In genomic region chr3:129256766-129257165, GRCm38 (mm10) we compare ENCODE assay signal across 8 mouse cellular contexts. TPM values are rescaled to one million over a fixed set of nuclear protein-coding genes. Genes with fewer than 3 reads are reported as not detected.
DNase-seq lines count a peak whose midpoint lies in the region; ATAC-seq and TF ChIP-seq lines count a peak whose summit lies in the region.

No protein-coding gene starts in this region.

- peak overlapping the region; percentile 30; the same call in 1 of the 2 replicates for H3K4me2 ChIP-seq in forebrain, embryonic 11.5 days (ENCODE audit: low read depth, low read length, severe bottlenecking)
- peak overlapping the region; percentile 27 for H3K4me2 ChIP-seq in hindbrain, embryonic 14.5 days (replicated peaks)
- H3K4me2 ChIP-seq in lung, embryonic 16.5 days (ENCODE audit: low read depth, low read length), result peak overlapping the region; percentile 35

- ATAC-seq in forebrain, embryonic 11.5 days (replicated peaks; ENCODE audit: low FRiP score), result no peak
- ATAC-seq in hindbrain, embryonic 14.5 days (ENCODE audit: low FRiP score), result no peak
- ATAC-seq in lung, embryonic 16.5 days (ENCODE audit: low read depth), result 0 out of 2 replicates have a peak, but pooled peaks have one; percentile 36

- no peak overlapping the region for H3K4me3 ChIP-seq in liver, adult 2 months (ENCODE audit: insufficient read depth, low read depth, low read length)
- no peak overlapping the region; the same call in 1 of the 2 replicates for H3K4me3 ChIP-seq in forebrain, embryonic 11.5 days (ENCODE audit: low read depth, low read length)
- H3K4me3 ChIP-seq in hindbrain, embryonic 14.5 days (replicated peaks; ENCODE audit: low read length), result peak overlapping the region; percentile 15; the same call in 1 of the 2 replicates
- no peak overlapping the region for H3K4me3 ChIP-seq in lung, embryonic 16.5 days (ENCODE audit: low read length)

- H3K9me3 ChIP-seq in forebrain, embryonic 11.5 days (ENCODE audit: control insufficient read depth, low read length), result no peaks in the 10 kb centered on the region
- H3K9me3 ChIP-seq in hindbrain, embryonic 14.5 days (ENCODE audit: control insufficient read depth, low read length), result no peaks in the 10 kb centered on the region
- H3K9me3 ChIP-seq in lung, embryonic 16.5 days (ENCODE audit: control insufficient read depth, low read length), result no peaks in the 10 kb centered on the region

- no peaks in the 10 kb centered on the region for H3K79me2 ChIP-seq in liver, adult 2 months (ENCODE audit: control insufficient read depth, insufficient read depth, low read length)

- TF ChIP-seq POLR2A in liver, adult 2 months (IDR thresholded peaks at IDR 0.05; ENCODE audit: extremely low read depth, insufficient read depth, low read length), result no peak

- no peak for TF ChIP-seq CTCF in liver, adult 2 months (IDR thresholded peaks at IDR 0.05; ENCODE audit: low read depth, low read length)

- peak; percentile 40 for DNase-seq in liver, adult 2 months (ENCODE audit: extremely low read depth, low read depth, low spot score)
- DNase-seq in liver, result no peak
- DNase-seq in forebrain, embryonic 11.5 days (ENCODE audit: low spot score), result no peak
- peak; percentile 38 for DNase-seq in hindbrain, embryonic 14.5 days (ENCODE audit: low spot score)
- DNase-seq in right cerebral cortex, adult 2 months (ENCODE audit: low spot score in 2 of 2), result no peak
- no peak for DNase-seq in spleen, postnatal 14 days (ENCODE audit: low spot score in 2 of 2)
- no peak for DNase-seq in thymus, postnatal 36 days

- no peak overlapping the region for H3K9ac ChIP-seq in liver, adult 2 months (ENCODE audit: low read depth, low read length)
- H3K9ac ChIP-seq in forebrain, embryonic 11.5 days (ENCODE audit: low read length), result no peak overlapping the region
- H3K9ac ChIP-seq in hindbrain, embryonic 14.5 days, result no peak overlapping the region
- H3K9ac ChIP-seq in lung, embryonic 16.5 days (ENCODE audit: low read length), result no peak overlapping the region

- H3K27ac ChIP-seq in liver, adult 2 months (replicated peaks; ENCODE audit: insufficient read depth, low read depth, low read length), result no peak overlapping the region
- no peak overlapping the region for H3K27ac ChIP-seq in forebrain, embryonic 11.5 days (ENCODE audit: low read depth, low read length)
- H3K27ac ChIP-seq in hindbrain, embryonic 14.5 days, result no peak overlapping the region
- H3K27ac ChIP-seq in lung, embryonic 16.5 days (ENCODE audit: low read length), result no peak overlapping the region

- H3K36me3 ChIP-seq in liver, adult 2 months (ENCODE audit: control insufficient read depth, insufficient read depth, low read length), result no peaks in the 10 kb centered on the region
- no peaks in the 10 kb centered on the region for H3K36me3 ChIP-seq in forebrain, embryonic 11.5 days (ENCODE audit: control insufficient read depth, insufficient read depth, low read length)
- H3K36me3 ChIP-seq in hindbrain, embryonic 14.5 days (replicated peaks; ENCODE audit: control insufficient read depth, insufficient read depth), result no peaks in the 10 kb centered on the region
- no peaks in the 10 kb centered on the region for H3K36me3 ChIP-seq in lung, embryonic 16.5 days (ENCODE audit: control insufficient read depth, insufficient read depth, low read length)

- 54% methylated on average over 8 of the region's 8 CpGs for WGBS in liver, adult 2 months
- 73% methylated on average over 8 of the region's 8 CpGs for WGBS in forebrain, embryonic 11.5 days
- WGBS in hindbrain, embryonic 14.5 days, result 64% methylated on average over 8 of the region's 8 CpGs
- 57% methylated on average over 8 of the region's 8 CpGs for WGBS in lung, embryonic 16.5 days

- H3K27me3 ChIP-seq in liver, adult 2 months (ENCODE audit: control insufficient read depth, insufficient read depth, low read length), result no peaks in the 10 kb centered on the region
- no peaks in the 10 kb centered on the region for H3K27me3 ChIP-seq in forebrain, embryonic 11.5 days (ENCODE audit: control insufficient read depth, insufficient read depth, low read length)
- H3K27me3 ChIP-seq in hindbrain, embryonic 14.5 days (ENCODE audit: control insufficient read depth, insufficient read depth, low read length), result no peaks in the 10 kb centered on the region
- no peaks in the 10 kb centered on the region for H3K27me3 ChIP-seq in lung, embryonic 16.5 days (ENCODE audit: control insufficient read depth, insufficient read depth, low read depth, low read length)

- no peaks in the 10 kb centered on the region for H3K4me1 ChIP-seq in liver, adult 2 months (ENCODE audit: control insufficient read depth, insufficient read depth, low read length)
- H3K4me1 ChIP-seq in forebrain, embryonic 11.5 days (replicated peaks; ENCODE audit: control insufficient read depth, insufficient read depth, low read length), result no peaks in the 10 kb centered on the region
- H3K4me1 ChIP-seq in hindbrain, embryonic 14.5 days (replicated peaks; ENCODE audit: control insufficient read depth, insufficient read depth, low read length), result no peaks in the 10 kb centered on the region
- no peaks in the 10 kb centered on the region for H3K4me1 ChIP-seq in lung, embryonic 16.5 days (replicated peaks; ENCODE audit: control insufficient read depth, insufficient read depth, low read length)

RNA-seq across cellular contexts. Expression of gene Pitx2, which starts 57.1 kb away (rescaled TPM):
- total RNA-seq in liver, adult 2 months (2014; rRNA removed), result 0.18 TPM in 1 of 2 replicates, not detected in the other
- not detected in 2 replicates for polyA plus RNA-seq in liver, adult 2 months (2012; rRNA removed)
- polyA plus RNA-seq in forebrain, embryonic 11.5 days (2014; fragmentation: Nextera tagmentation; extraction: Ambion mirVana), result 9.2 and 11.9 TPM in 2 replicates
- polyA plus RNA-seq in hindbrain, embryonic 14.5 days (2014; fragmentation: Nextera tagmentation; extraction: Ambion mirVana), result 1.3 and 2.0 TPM in 2 replicates
- polyA plus RNA-seq in lung, embryonic 16.5 days (2015; fragmentation: Nextera tagmentation; extraction: Ambion mirVana), result 4.0 and 7.0 TPM in 2 replicates

Comparison
In these comparisons a context has a peak if more than half of its experiments do, and no peak if none do; other contexts are left out.
1. DNase-seq: peak in liver, adult 2 months (single experiment) and hindbrain, embryonic 14.5 days (single experiment); none in liver (single experiment), forebrain, embryonic 11.5 days (single experiment), right cerebral cortex, adult 2 months (0 of 2), spleen, postnatal 14 days (0 of 2) and thymus, postnatal 36 days (0 of 2).
2. Peak in every context shown above with its lines, with median percentiles within 50 percentile points of each other: H3K4me2 ChIP-seq.